Mouse (Mus musculus): ENCODE measurements around the gene Fignl2. TPM values are rescaled to one million over a fixed set of nuclear protein-coding genes. Genes with fewer than 3 reads are reported as not detected.
"Not testable (repeated sequence)": the region's sequence is repeated elsewhere in the genome, so short reads cannot be mapped to it uniquely, and the experiment has no call there.

Fignl2 gene
- under 1 TPM; 0.31 to 0.73 (median 0.59) TPM for total RNA-seq (2022)

DNA sequence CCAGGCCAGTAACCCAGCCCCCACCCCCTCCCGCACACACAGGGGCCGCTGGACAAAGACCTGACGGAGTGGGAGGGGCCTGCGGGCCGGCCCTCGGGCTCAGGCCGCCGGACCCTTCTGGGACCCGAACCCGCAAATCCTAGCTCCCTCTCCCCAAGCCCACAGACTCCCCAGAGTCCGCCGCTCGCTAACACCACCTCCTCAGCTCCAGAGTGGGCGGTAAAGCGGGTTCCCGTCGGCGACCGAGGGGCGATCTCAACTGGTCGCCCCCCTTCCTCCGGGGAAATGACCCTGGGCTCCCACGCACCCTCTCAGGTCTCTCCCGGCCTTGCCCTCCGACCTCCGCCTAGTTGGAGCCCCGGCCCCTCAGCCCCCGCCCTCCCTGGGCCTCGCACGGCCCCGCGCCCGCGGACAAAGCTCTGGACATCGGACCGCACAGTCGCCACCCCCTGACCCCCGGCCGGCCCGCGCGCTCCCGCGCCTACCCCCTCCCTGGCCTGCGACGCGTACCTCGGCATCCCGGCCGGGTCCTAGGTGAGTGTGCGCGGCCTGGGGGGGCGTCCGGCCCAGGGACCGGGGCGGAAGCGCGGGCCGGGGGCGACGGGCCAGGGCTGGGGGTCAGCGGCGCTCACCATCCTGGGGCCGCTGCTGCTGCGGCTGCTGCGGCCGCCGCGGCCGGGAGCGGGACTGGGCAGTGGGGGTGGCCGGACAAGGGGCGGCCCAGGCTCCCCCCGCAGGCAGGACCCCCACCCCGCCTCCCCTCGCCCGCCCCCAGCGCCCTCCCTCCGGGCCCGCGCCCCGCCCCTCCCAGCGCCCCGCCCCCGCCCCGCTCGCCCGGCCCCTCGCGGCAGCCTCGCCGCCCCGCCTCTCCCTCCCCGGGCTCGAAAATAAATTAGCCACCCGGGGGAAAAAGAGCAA, at the start of gene Fignl2:
Gene Fignl2, minus strand, starts transcription at position 755 of the 918 bp plus-strand sequence.
- DNase-seq (ENCODE audit: low spot score in 2 of 2): no peak

DNA sequence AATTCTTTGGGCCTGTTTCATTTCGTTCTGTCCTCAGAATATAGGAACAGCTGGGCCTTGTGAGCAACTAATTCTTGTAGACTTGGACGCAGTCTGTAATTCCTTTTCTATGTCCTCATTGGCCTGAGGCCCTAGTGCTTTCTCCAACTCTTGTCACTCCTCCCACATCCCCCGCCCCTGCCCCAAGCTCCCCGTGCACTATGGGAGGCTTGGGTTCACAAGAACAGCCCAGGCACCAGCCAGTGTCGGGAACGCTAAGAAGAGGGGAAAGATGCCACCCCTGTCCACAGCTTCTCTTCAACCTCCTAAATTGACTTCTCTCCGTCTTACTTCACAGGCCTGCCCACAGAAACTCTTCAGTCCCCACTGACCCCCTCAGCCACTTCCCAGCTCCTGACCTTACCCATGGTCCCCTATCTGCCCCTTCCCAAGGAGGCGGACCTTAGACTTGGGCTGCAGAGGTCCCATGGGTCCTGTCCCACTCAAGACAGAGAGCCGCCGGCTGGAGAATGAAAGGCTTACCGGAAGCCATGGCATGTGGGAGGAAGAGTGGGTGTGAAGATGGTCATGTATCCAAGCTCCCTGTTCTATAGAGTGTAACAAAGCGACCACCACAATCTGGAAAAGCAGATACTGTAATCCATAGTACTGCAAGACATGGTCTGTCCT, 48.6 kb upstream of the Fignl2 start:
- DNase-seq (ENCODE audit: low spot score in 2 of 2): peak in 1 of 2 experiments; percentile 48

DNA sequence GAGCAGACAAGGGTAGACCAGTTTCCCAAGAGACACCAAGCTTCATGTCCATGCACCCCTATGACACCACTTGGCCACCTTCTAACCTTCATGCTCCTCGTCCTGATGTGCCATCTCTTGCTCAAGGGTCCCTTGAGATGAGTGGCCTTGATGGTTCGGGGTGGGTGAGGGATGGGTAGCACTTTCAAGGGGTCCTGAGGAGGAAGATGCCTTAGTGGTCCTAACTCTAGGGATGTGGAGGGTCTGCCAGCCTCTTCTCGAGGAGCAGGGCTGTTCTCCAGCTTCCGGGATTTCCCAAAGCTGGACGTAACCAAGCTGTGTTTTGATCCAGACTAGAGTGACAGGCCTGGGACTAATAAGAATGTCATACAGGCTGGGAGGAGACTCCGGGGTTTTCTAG, 47.2 kb upstream of the Fignl2 start:
- no peak for DNase-seq (ENCODE audit: low spot score in 2 of 2)

DNA sequence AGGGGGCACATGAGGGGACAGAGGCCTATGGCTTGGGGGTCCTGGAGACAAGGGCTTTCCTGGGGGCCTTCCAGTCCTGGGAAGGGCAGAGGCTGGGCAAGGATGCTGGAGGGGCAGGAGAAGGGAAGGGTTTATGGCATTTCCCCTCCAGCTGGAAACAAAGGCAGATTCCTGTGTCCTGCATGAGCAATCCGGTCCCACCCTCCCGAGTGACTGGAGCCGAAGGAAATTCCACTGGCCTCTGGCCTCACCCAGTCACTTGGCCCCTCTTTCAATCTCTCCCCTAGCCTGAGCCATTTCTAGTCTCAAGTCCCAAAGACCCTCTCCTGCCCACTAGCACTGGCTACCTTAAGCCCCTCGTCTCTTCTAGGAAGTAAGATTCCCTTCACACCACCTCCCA, 44.8 kb upstream of the Fignl2 start:
- DNase-seq (ENCODE audit: low spot score in 2 of 2): no peak

DNA sequence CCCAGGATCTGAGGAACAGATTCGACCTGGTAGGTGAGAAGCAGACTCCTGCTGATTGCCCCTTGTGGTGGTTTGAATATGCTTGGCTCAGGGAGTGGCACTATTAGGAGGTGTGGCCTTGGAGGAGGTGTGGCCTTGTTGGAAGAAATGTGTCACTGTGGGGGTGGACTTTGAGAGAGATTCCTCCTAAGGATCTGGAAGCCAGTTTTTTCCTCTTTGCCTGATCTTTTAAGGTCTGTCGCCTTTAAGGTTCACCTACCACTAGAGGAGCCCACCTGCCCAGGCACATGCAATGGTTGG, 43.9 kb upstream of the Fignl2 start:
- no peak for DNase-seq (ENCODE audit: low spot score in 2 of 2)

DNA sequence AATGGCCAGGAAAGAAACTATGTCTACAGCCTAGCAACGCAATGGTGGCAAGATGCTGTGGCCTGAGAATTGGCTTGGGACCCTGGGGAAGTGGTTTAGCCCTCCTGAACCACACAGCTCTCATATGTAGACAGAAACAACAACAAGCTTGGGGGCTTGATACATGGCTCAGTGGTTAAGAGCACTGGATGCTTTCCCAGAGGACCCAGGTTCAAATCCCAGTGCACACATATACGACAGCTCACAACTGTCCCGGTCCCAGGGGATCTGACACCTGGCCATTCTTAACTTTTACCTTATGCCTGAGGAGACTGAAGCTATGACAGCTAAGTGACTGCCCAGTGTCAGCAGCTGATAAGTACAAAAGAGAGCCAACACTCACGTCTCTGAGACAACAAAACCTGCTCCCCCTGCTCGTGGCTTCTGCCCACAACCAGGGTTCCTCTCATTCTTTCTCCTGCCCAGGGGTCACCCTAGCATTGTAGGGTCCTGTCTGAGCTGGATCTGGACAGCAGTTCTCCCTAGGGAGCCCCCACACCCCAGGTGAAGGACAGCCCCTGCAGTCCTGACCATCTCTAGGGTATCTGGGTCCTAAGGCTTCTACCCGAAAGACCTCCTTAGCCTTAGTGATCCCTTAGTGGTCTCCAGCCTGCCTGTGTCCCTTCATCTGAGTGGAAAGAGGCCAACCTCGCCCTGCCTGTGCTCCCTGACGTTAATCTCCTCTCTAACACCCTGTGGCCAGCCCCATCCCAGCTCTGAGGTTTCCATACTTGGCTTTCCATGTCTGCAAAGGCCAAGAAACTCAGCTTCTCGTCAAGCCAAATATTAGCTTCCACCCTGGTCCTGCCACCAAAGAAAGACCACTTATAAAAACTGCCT, 43.3 kb upstream of the Fignl2 start:
- DNase-seq (ENCODE audit: low spot score in 2 of 2): no peak

DNA sequence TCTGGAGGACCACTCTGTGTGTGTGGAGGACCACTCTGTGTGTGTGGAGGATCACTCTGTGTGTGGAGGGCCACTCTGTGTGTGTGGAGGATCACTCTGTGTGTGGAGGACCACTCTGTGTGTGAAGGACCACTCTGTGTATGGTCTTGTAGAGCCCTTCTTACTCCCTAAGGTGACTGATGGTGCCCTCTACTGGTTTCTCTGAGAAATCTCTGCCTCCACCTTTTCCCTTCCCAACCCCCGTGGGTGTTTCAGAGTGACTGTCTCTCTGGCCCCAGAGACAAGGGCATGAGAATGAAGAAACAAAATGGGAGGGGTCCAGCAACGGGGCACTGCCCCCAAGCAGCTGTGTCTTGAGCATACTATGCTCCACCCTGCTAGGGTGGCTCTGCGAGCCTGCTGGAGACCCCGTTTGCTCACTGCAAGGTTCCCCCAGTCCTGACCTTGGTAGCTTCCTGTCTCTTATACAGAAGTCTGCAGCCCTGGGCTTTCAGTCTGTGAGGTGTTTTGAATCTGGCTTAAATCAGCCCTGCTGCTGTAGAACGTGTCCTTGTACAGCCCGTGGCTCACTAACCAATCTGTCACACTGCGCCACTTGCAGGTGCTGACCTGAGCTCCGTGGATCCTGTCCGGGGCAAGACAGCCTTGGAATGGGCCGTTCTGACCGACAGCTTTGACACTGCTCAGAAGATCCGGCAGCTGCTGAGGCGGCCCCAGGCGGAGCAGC, 40.2 kb upstream of the Fignl2 start:
- no peak for DNase-seq (ENCODE audit: low spot score in 2 of 2)

DNA sequence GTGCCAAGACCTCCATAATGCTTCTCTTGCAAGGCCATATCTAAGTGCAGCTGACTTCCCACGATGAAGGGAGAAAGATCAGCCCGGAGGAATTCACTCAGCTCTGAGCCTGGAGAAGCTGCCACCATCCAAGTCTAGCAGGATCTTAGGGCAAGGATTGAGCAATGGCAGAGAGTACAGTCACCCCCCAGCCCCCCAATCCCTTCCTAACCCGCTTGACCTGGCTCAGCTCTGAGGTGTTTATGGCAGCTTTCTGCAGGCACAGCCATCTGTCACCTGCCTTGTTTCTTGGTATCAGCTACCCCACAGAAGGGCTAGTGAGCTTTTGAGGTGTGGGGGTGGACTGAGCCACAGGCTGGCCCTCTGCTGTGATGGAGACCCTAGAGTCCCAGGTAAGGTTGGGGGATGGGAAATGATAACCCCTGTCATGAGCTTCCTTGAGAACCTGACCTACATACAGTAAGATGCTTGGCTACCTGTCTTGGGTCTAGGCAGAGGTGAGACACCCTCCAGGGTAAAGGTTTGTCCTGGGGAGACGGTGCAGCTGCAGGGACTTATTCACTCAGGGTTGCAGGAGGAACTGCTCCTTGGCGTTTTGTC, 37.2 kb upstream of the Fignl2 start, which contains the start of gene Ankrd33:
Gene Ankrd33, plus strand, starts transcription at position 245 of the 600 bp plus-strand sequence.
- no peak for DNase-seq (ENCODE audit: low spot score in 2 of 2)

DNA sequence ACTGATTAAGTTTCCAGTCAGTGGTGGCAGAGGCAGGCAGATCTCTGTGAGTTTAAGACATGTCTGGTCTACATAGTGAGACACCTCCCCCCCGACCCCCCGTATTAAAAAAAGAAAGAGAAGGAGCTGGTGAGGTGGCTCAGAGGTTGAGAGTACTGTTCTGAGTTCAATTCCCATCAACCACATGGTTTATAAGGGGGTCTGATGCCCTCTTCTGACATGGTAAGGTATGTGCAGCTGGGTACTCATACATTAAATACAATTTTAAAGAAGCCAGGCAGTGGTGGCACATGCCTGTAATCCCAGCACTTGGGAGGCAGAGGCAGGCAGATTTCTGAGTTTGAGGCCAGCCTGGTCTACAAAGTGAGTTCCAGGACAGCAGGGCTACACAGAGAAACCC, 35.4 kb upstream of the Fignl2 start:
- DNase-seq (ENCODE audit: low spot score in 2 of 2): not testable (repeated sequence)

DNA sequence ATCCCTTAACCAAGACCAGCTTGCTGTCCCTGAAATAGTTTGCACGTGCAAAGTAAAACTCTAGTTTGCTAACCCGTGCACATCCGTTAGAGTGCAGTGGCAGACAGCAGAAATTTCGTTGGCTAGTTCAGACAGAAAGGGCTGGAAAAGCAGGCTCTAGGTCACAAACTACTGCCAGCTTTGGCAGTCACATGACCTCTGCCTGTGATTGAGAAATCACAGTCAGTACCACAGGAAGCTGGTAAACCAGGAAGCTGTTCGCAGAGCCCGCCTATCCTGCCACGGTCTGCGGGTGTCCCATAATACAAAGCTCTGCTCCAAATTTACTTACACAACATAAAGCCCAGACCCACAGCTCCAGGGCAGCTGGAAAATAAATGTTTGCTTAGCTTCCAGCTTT, 34.8 kb upstream of the Fignl2 start:
- DNase-seq (ENCODE audit: low spot score in 2 of 2): no peak

DNA sequence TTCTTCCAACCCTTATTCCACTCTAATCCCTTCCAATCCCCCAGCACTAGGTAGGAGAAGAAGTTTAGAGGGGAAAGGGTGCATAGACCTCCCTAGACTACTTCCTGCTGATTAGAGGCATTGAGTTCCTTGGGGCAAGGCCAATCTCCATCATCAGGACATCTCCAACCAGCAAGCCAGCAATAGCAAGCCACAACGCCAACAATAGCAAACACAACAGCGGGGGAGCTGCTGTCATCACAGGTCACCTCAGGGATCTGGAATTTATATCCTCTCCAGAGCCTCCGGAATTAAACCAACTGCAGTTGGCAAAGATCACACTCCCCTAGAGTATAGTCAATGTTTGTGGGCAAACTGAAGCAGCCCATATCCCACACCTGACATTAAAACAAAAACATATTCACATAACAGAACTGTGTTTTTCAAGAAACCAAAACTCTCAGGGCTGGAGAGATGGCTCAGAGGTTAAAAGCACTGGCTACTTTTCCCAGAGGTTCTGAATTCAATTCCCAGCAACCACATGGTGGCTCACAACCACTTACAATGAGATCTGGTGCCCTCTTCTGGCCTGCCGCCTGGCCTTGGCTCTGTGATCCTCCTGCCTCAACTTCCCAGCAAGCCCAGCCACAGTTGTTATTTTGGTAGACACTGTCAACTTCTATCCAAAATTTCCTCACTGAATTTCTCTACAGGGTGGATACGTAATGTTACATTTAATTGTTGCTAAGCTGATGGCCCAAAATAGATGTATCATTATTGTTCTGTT, 29.7 kb upstream of the Fignl2 start:
- no peak for DNase-seq (ENCODE audit: low spot score in 2 of 2)

DNA sequence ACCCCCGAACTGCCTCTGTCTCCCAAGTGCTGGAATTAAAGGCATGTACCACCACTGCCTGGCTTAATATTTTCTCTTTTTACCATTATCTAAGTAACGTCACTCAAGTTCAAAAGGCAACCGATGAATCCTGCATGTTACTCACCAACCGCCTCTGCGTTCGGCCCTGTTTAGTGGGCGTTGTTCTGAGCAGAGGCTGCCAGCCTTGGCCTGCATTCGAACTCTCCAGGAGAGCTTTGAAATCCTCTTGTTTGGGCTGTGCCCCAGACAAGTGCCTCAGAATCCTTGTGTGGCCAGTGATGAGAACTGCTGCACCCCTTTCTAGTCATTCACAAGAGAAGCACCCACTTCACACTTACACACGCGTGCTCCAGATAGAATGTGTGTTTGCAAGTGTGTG, 27.6 kb upstream of the Fignl2 start:
- no peak for DNase-seq (ENCODE audit: low spot score in 2 of 2)

DNA sequence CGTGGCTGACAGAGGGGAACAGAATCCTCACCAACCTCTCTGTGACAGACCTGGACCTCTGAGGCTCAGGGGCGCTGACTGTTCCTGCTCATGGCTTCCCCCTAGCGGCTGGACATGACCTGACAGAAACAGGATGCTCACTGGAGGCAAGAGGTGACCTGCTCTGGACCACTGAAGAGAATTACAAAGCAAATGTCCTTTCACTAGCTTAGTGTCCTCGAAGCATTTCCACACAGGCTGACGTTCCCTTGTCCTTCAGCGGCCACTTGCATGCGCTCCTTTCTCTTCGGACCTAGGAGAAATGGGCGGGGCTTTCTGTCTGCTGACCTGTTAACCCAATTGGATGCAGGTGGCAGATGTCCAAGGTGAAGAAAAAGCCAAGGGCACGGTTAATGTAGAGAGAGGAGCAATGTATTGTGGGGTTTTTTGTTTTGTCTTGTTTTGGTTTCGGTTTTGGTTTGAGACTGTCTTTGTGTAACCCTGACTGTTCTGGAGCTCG, 27.2 kb upstream of the Fignl2 start:
- peak; percentile 65 to 74 for DNase-seq (ENCODE audit: low spot score in 2 of 2)

DNA sequence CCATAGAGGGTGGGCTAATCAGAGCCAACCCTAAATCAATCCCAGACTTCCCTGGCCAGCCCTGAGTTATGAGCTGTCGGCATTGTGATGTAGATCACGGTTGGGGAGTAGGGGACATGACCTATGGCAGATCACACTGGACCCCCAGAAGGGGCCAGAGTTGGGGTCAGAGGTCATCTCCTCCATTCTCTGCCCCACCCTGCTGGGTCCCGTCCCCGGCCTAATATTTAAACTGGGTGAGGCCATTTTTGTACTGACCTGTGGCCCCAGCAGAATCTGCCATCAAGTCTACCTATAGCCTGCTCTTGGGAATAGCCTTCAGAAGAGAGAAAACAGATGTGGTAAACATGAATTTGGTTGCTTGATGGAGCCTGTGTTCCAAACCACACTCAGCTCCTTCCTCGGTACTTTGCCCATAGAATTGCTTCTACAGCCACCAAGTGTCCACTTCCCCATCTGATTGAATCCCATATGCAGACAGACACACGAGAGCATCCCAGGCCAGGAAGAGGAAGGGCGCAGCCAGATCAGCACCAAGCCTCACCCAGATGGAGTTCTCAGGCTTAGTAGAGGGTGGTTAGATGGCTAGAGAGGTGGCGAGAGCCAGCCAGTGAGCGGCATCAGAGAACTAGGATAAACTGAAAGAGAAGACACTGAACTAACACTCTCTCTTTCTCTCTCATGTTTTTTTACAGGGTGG, 25.4 kb upstream of the Fignl2 start:
- no peak for DNase-seq (ENCODE audit: low spot score in 2 of 2)

DNA sequence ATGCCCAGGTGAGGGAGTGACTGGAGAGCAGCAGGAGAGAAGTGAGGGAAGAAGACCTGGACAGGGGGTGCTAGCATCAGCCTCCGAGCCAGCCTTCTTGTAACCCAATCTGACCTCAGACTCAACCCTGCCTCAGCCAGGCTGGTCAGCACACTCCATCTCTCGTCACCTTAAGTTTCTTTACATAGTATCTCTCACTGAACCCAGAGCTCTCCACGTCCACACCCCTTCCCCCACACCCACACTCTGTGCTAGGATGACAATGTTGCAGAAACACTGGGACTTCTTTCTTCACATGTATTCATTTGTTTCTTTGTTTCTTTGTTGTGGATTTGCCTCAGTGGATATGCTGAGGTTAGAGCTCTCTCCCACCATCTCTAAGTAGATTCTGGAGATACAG, 22.6 kb upstream of the Fignl2 start:
- DNase-seq (ENCODE audit: low spot score in 2 of 2): no peak

DNA sequence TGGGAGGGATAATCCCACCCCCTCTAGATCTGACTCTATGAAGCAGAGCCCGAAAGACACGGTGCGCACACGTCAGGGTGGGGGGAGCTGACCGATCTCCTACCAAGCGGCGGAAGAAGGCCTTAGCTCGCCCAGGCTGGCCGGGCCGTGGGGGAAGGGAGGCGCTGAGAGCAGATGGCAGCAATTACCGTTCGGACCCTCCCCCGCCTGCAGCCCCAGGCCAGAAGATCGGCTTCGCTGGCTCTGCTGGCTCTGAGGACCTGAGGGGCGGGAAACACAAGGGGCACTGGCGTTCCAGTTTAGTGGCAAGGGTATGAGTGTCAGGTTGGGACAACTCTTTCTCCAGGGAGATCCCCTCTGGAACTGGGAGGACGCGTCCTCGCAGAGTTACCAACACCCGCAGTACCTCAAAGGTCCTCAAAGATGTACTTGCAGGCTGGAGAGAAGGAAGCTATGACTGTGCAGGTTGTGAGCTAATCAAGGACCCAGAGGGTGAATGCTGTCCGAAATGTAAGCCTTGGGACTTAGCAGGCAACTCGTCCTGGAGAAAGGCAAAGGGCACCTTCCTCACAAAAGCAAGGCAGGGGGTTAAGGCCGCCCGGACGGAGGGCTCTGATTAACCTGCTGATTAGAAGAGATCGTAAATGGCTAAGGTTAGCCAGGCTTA, 19.8 kb upstream of the Fignl2 start:
- DNase-seq (ENCODE audit: low spot score in 2 of 2): no peak

DNA sequence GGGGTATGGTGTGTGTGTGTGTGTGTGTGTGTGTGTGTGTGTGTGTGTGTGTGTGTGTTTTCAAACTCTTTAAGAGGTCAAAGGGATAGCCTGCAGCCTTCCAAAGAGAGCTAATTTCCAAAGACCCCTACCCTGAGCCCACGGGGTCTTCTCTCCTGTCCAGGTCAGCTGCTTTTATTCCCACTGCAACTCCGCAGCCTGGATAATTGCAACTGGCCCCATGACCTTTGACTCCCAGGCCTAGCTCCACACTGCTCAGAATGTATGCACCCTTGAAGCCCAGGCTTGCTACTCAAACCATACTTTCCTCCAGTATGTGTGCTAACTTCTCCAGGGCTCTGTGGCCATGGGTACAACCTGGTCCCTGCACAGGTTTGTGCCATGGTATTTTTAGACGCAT, 17.0 kb upstream of the Fignl2 start:
- DNase-seq (ENCODE audit: low spot score in 2 of 2): no peak

DNA sequence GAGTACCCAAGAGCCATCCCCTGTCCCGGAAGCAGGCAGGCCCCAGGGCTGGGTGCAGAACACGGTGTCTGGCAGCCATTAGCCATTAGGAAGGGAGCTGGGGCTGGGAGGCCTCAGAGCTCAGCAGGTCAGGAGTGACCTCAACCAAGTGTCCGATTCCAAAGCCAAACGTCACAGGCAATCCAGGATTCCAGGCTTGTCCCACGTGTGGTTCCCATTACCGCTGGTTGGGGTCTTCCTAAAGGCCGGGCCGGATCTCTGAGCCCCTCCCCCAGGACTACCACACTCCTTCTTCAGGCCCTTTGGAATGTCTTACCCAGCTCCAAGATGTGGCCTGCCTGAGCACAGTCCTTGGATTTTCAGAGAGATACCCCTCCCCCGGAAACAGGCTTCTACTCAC, 16.6 kb upstream of the Fignl2 start:
- no peak for DNase-seq (ENCODE audit: low spot score in 2 of 2)

DNA sequence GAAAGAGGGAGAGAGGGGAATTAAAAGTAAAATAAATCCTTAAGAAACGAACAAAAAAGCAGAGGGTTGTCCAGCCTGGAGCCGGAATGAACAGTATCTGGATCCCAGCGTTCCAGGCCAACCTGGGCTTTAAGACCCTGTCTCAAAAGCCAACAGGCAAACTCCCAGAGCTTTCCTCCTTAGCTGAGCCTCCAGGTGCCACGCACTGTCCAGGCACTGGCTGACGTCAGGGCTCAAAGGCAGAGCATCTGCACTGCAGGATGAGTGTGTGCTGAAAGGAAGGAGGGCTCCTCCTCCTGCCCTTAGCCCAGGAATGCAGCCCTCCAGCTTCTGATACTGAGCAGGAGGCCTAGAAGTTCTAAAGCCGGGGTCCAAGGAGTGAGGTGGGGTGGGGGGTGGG, 15.6 kb upstream of the Fignl2 start:
- DNase-seq (ENCODE audit: low spot score in 2 of 2): no peak

Measured in gastrocnemius, adult 8-10 months (tissue).